Mouse (Mus musculus) intestine, embryonic 14.5 days (tissue): Measurements from ENCODE around the gene Enkd1. TPM values are rescaled to one million over a fixed set of nuclear protein-coding genes. Genes with fewer than 3 reads are reported as not detected.

ENCODE experiments used
- ATAC-seq: fragments of 200-750 bp; cut with Nextera tagmentation; replicated peaks from 2 replicates; pipeline ENCODE4 v1.8.0; 2017; ENCODE audit warnings: low read depth, moderate number of reproducible peaks, moderate TSS enrichment, moderate library complexity; ENCODE audit not compliant: low FRiP score, low TSS enrichment
- DNase-seq: peaks from one replicate; pipeline ENCODE4 v3.0.0-alpha.2; 2018; ENCODE audit warnings: low spot score
- H3K27ac ChIP-seq: fragments of 300-500 bp; sonication (generic); 2 replicates; pipeline ENCODE4 v1.5.1; 2014; ENCODE audit warnings: low read depth, mild to moderate bottlenecking, control low read depth
- H3K27me3 ChIP-seq: fragments of 300-500 bp; sonication (generic); replicated peaks from 2 replicates; pipeline ENCODE4 v1.6.1; 2014; ENCODE audit warnings: low read length, control low read depth; ENCODE audit not compliant: control insufficient read depth, insufficient read depth
- H3K36me3 ChIP-seq: fragments of 300-500 bp; sonication (generic); 2 replicates; pipeline ENCODE4 v1.6.1; 2014; ENCODE audit warnings: low read length, control low read depth; ENCODE audit not compliant: control insufficient read depth, insufficient read depth
- H3K4me1 ChIP-seq: fragments of 300-500 bp; sonication (generic); replicated peaks from 2 replicates; pipeline ENCODE4 v1.6.1; 2014; ENCODE audit warnings: low read length, control low read depth, mixed read lengths; ENCODE audit not compliant: control insufficient read depth, insufficient read depth
- H3K4me2 ChIP-seq: fragments of 300-500 bp; sonication (generic); 2 replicates; pipeline ENCODE4 v1.6.1; 2014; ENCODE audit warnings: low read length
- H3K4me3 ChIP-seq: fragments of 300-500 bp; sonication (generic); 2 replicates; pipeline ENCODE4 v1.5.1; 2014; ENCODE audit warnings: low read depth, low read length, control low read depth, mixed read lengths
- H3K9ac ChIP-seq: fragments of 300-500 bp; sonication (generic); 2 replicates; pipeline ENCODE4 v1.6.1; 2014; ENCODE audit warnings: mild to moderate bottlenecking, low read length
- H3K9me3 ChIP-seq: fragments of 300-500 bp; sonication (generic); 2 replicates; pipeline ENCODE4 v1.6.1; 2016; ENCODE audit warnings: low read length, control low read depth; ENCODE audit not compliant: control insufficient read depth
- WGBS: fragments of 180-500 bp; shearing (Covaris S2); extraction: QIAGEN DNeasy Blood & Tissue Kit; methylation state at CpG from one replicate; pipeline ENCODE4 v1.1.7; 2014; 5-methylcytosine and 5-hydroxymethylcytosine counted together
- polyA plus RNA-seq: library from polyadenylated mRNA; unstranded; fragments of >200 nt; fragmentation: Nextera tagmentation; extraction: Ambion mirVana; gene quantifications from 2 replicates; pipeline ENCODE4 v1.2.1, GENCODE M21; 2014

The Enkd1 gene
- polyA plus RNA-seq, 1 experiment from 2014 or later, result 22.6 TPM

DNA sequence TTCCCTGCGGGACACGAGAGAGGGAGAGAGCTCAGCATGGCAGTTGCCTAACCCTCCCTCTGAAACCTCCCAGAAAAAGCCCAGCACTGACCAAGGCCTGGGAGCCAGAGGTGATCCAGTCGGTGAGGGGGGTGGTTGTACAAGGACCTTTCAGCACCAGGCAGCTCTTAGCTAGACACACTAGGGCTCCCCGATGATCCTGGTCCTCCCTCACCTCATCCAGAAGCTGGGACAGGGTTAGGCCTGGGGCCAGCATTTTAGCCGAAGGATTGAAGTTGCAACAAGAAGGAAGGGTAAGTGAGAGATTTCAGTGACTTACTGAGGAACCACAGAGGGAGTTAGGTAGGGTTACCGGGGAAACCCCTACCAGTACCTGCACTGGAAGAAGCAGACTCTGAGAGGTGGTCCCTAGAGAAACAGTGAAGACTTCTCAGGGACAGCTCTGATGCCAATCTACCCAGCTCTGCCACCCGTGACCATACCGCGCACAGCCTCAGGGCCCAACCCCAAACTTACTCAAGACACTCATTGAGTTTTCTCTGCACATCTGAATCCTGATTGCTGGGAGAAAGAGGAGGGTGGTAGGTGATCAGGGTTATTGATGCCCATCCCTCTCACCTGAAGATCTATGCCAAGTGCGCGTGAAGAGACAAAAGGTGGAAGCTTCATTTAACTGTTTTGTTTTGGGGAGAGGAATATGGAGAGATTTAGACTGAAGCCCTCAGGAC lies 8.4 kb downstream of the Enkd1 start:
- H3K27me3 ChIP-seq, result 0 out of 2 replicates have a peak, but pooled peaks cover 3% of the 10 kb centered on the region
- H3K9ac ChIP-seq, result peak overlapping the region; percentile 52; the same call in 1 of the 2 replicates
- DNase-seq, result no peak
- H3K36me3 ChIP-seq, result peaks cover 34% of the 10 kb centered on the region
- H3K27ac ChIP-seq, result no peak overlapping the region
- H3K9me3 ChIP-seq, result no peaks in the 10 kb centered on the region
- H3K4me2 ChIP-seq, result peak overlapping the region; percentile 95
- peak overlapping the region; percentile 68; the same call in 1 of the 2 replicates for H3K4me3 ChIP-seq
- WGBS, result 91% methylated on average over 11 of the region's 11 CpGs
- H3K4me1 ChIP-seq, result peaks cover 12% of the 10 kb centered on the region; the same call in 1 of the 2 replicates
- no peak for ATAC-seq

DNA sequence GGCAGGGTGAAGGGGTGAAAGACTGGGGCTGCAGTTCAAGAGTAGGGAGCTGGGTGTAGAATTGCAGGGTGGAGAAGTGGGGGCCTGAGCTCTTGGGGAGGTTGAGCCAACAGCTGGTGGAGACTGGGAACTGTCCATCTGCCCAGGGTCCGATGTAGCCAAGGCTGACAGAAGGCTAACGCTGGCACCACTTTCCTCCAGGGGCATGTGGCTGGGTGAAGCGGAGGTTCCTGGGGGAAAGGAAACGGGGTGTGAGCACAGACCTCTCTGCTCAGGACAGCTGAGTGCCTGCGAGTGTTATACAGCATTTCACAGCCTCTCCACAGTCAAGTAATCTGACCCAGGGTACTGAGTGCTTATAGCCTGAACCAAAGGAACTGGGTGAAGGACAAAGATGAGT lies 9.3 kb downstream of the Enkd1 start:
- H3K4me3 ChIP-seq, result no peak overlapping the region
- H3K27ac ChIP-seq, result no peak overlapping the region
- H3K27me3 ChIP-seq, result 0 out of 2 replicates have a peak, but pooled peaks cover 3% of the 10 kb centered on the region
- ATAC-seq (no peak), DNase-seq (no peak)
- H3K4me1 ChIP-seq, result peaks cover 19% of the 10 kb centered on the region
- H3K36me3 ChIP-seq, result peaks cover 28% of the 10 kb centered on the region
- H3K9ac ChIP-seq, result no peak overlapping the region
- WGBS, result 88% methylated on average over 5 of the region's 5 CpGs
- no peaks in the 10 kb centered on the region for H3K9me3 ChIP-seq
- H3K4me2 ChIP-seq, result no peak overlapping the region

DNA sequence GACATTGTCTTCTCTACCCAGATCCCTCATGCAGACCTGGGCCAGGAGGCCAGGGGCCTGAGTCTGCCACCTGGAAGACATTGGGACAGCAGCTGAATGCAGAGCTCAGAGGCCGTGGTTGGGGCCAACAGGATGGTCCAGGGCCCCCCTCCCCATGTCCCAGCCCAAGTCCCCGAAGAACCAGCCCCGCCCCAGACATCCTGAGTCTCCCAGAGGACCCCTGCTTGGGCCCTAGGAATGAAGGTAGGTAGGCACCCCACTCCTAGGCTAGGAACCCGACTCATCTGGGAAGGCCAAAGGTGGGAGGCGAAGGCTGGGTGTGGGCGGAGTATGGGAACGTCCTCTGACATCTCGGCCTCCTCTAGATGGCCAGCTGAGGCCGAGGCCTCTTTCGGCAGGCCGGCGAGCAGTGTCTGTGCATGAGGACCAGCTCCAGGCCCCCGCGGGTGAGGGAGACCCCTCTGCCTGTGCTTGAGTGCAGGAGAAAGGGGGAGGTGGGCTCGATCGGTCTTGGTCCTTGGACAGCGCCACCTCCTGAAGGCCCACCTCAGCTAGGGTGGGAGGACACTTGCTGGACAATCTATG lies 10.7 kb downstream of the Enkd1 start:
- H3K4me3 ChIP-seq, result no peak overlapping the region
- 0 out of 2 replicates have a peak, but pooled peaks cover 3% of the 10 kb centered on the region for H3K27me3 ChIP-seq
- no peak for DNase-seq
- H3K4me1 ChIP-seq, result peaks cover 19% of the 10 kb centered on the region
- peaks cover 21% of the 10 kb centered on the region for H3K36me3 ChIP-seq
- no peak overlapping the region for H3K27ac ChIP-seq
- no peak overlapping the region for H3K4me2 ChIP-seq
- ATAC-seq, result no peak
- 0 out of 2 replicates have a peak, but pooled peaks cover 5% of the 10 kb centered on the region for H3K9me3 ChIP-seq
- no peak overlapping the region for H3K9ac ChIP-seq
- WGBS, result 89% methylated on average over 17 of the region's 17 CpGs

DNA sequence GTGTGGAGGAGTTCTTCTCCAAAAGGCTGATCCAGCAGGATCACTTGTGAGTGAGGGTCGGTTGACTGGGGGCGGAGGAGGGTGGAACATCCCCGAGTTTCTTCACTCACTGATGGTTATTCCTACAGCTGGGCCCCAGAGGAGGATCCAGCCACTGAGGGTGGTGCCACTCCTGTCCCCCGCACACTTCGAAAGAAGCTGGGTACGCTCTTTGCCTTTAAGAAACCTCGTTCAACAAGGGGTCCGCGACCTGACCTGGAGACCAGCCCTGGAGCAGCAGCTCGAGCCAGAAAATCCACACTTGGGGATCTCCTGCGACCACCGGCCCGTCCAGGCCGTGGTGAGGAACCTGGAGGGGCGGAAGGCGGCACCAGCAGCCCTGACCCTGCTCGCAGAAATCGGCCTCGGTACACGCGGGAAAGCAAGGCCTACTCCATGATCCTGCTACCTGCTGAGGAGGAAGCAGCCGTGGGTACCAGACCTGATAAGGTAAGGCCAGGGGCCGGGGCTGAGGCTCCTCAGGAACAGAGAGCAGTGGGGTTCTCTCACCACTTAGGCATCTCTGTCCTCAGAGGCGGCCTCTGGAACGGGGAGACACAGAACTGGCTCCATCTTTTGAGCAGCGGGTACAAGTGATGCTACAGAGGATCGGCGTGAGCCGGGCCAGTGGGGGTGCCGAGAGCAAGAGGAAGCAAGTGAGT lies 12.8 kb downstream of the Enkd1 start:
- no peak overlapping the region for H3K4me3 ChIP-seq
- H3K36me3 ChIP-seq, result peaks cover 21% of the 10 kb centered on the region
- peaks cover 11% of the 10 kb centered on the region for H3K4me1 ChIP-seq
- no peak overlapping the region for H3K27ac ChIP-seq
- WGBS, result 81% methylated on average over 30 of the region's 30 CpGs
- DNase-seq (no peak), ATAC-seq (no peak)
- H3K4me2 ChIP-seq, result no peak overlapping the region
- H3K9me3 ChIP-seq, result 0 out of 2 replicates have a peak, but pooled peaks cover 5% of the 10 kb centered on the region
- H3K9ac ChIP-seq, result no peak overlapping the region
- 0 out of 2 replicates have a peak, but pooled peaks cover 3% of the 10 kb centered on the region for H3K27me3 ChIP-seq

DNA sequence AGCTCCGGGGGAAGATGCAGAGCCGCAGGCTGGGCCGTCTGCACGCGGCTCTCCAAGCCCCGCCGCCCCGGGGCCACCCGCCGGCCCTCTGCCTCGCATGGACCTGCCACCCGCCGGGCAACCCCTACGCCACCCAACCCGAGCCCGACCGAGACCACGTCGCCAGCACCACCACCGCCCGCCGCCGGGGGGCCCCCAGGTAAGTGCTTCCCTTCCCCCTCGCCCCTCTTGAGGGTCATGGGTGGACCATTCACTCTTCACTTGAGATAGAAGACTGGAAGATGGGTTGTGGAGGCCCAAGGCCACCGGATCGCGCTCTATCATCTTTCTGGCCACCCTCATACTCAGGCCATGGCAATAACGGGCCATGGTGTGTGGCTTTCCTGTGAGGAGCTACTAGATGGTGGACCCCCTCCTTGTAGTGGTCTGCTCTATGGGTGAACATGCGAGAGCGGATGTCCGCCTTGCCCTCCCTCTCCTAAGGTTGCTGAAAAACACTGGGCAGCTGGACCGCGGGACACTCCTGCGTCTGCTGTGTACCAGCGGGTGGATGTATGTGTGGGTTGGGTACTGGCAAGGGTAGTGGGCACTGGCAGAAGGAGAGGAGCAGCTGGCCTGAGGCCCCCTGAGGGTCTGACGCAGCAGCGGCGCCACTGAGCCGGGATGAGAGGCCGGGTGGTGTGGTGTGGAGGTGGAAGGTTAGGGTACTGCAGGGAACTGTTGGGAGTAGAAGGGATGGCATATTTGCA lies 13.8 kb downstream of the Enkd1 start:
- Histone ChIP-seq H3K9ac (0 out of 2 replicates have a peak overlapping the region, but pooled peaks have one; percentile 20), H3K27ac (no peak overlapping the region), H3K4me2 (peak overlapping the region; percentile 94), H3K9me3 (0 out of 2 replicates have a peak, but pooled peaks cover 5% of the 10 kb centered on the region), H3K4me3 (peak overlapping the region; percentile 37), H3K36me3 (peaks cover 21% of the 10 kb centered on the region), H3K27me3 (0 out of 2 replicates have a peak, but pooled peaks cover 3% of the 10 kb centered on the region), H3K4me1 (peaks cover 7% of the 10 kb centered on the region)
- DNase-seq (no peak), ATAC-seq (peak; percentile 25; the same call in 1 of the 2 replicates)
- WGBS, result 9% methylated on average over 38 of the region's 40 CpGs

DNA sequence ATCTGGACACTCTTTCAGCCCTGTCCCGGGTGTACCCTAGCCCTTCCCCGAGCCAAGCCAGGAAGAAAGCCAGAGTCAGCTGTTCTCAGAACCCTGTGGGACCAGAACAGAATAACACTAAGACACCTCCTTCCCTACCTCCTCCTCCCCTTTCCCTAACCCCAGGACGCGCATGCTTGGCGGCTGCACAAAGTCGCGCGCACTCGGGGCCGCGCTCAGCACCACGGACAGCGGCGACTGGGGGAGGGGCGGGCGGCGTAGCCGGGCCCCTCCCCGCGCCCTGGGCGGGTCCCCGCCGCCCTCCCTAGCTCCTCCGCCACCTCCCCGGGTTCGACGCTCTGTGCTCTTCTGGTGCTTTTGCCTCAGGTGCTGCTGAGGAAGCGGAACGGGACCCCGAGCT lies 14.4 kb downstream of the Enkd1 start:
- 0 out of 2 replicates have a peak, but pooled peaks cover 3% of the 10 kb centered on the region for H3K27me3 ChIP-seq
- peak overlapping the region; percentile 37 for H3K4me3 ChIP-seq
- no peak overlapping the region for H3K27ac ChIP-seq
- 0 out of 2 replicates have a peak overlapping the region, but pooled peaks have one; percentile 20 for H3K9ac ChIP-seq
- ATAC-seq (peak; percentile 42; the same call in 1 of the 2 replicates), DNase-seq (peak; percentile 91)
- 2% methylated on average over 29 of the region's 30 CpGs for WGBS
- 0 out of 2 replicates have a peak, but pooled peaks cover 5% of the 10 kb centered on the region for H3K9me3 ChIP-seq
- peaks cover 21% of the 10 kb centered on the region for H3K36me3 ChIP-seq
- H3K4me1 ChIP-seq, result peaks cover 7% of the 10 kb centered on the region
- H3K4me2 ChIP-seq, result peak overlapping the region; percentile 94

DNA sequence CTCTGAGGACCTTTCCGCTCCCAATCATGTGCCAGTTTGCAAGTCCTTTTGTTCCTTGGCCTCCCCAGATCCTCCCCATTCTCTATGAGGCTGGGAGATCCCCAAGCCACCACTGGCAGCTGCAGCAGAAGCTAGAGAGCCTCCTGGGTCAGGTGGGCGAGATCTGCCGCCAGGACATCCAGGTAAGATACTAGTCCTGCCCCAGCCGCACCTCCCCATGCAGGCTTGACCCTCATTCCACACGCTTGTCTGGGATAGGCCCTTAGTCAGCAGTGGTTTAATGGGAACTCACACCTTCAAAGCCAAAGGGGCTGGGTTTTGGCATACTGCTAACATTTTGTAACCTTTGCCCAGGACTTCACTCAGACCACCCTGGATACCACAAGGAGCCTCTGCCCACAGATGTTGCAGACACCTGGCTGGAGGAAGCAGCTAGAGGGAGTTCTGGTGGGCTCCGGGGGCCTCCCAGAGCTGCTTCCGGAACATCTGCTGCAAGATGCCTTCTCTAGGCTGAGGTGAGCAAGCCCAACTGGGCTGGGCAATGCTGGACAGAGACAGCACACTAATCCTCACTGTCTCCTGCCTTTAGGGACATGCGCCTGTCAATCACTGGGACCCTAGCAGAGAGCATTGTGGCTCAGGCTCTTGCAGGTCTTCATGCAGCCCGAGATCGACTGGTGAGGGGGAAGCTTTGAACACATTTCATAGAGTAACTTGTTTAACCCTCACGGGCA lies 15.4 kb downstream of the Enkd1 start:
- Histone ChIP-seq H3K9me3 (0 out of 2 replicates have a peak, but pooled peaks cover 5% of the 10 kb centered on the region), H3K36me3 (peaks cover 11% of the 10 kb centered on the region), H3K9ac (no peak overlapping the region), H3K4me2 (no peak overlapping the region), H3K4me3 (no peak overlapping the region), H3K27me3 (0 out of 2 replicates have a peak, but pooled peaks cover 3% of the 10 kb centered on the region), H3K4me1 (peaks cover 7% of the 10 kb centered on the region), H3K27ac (no peak overlapping the region)
- 94% methylated on average over 11 of the region's 11 CpGs for WGBS
- ATAC-seq, result no peak
- DNase-seq, result no peak
